Comparison of ENCODE assay signal across 16 mouse cellular contexts in genomic region chr10:127984650-127985049, GRCm38 (mm10). TPM values are rescaled to one million over a fixed set of nuclear protein-coding genes. Genes with fewer than 3 reads are reported as not detected.
DNase-seq lines count a peak whose midpoint lies in the region; ATAC-seq lines count a peak whose summit lies in the region.
"Had no signal": no experiment of that assay in that cellular context is flagged by ENCODE, and none has a peak within 500 bp of the region (broad histone marks: within the 10 kb centered on the region; RNA-seq: fewer than 3 reads in every experiment).

No protein-coding gene starts in this region.

- DNase-seq in adrenal gland, adult (ENCODE audit: inconsistent age in 2 of 2, low spot score in 1 of 2), result peak; percentile 4 to 51
- no peak for DNase-seq in adrenal gland, postnatal 4 days (ENCODE audit: low spot score in 2 of 2)
- peak; percentile 86 for DNase-seq in heart, adult 11 months
- DNase-seq in ovary, postnatal 36 days (ENCODE audit: low spot score), result peak; percentile 8
- no peak for DNase-seq in ovary, postnatal 10 days (ENCODE audit: low spot score)
- DNase-seq in lung, postnatal 4 days, result no peak
- DNase-seq in thymus, postnatal 0 days (ENCODE audit: low spot score), result no peak
- DNase-seq: cerebellum, adult 11-12 months; kidney, adult 8-10 months; right cerebral cortex, postnatal 4 days had no signal

- no peak overlapping the region for H3K4me3 ChIP-seq in heart, embryonic 11.5 days (ENCODE audit: low read depth, low read length)
- H3K4me3 ChIP-seq: heart, embryonic 15.5 days; lung, embryonic 15.5 days had no signal

- H3K9me3 ChIP-seq in heart, embryonic 11.5 days (replicated peaks; ENCODE audit: control insufficient read depth, low read length), result no peaks in the 10 kb centered on the region
- H3K9me3 ChIP-seq: heart, embryonic 15.5 days; lung, embryonic 15.5 days had no signal

- H3K36me3 ChIP-seq in heart, embryonic 11.5 days (ENCODE audit: control insufficient read depth, insufficient read depth, low read length), result no peaks in the 10 kb centered on the region
- H3K36me3 ChIP-seq: heart, embryonic 15.5 days; lung, embryonic 15.5 days had no signal

- no peak overlapping the region for H3K27ac ChIP-seq in heart, embryonic 11.5 days (ENCODE audit: low read depth, low read length)
- H3K27ac ChIP-seq: heart, embryonic 15.5 days; lung, embryonic 15.5 days had no signal

- H3K4me2 ChIP-seq in heart, embryonic 11.5 days, result no peak overlapping the region
- H3K4me2 ChIP-seq: heart, embryonic 15.5 days; lung, embryonic 15.5 days had no signal

- no peaks in the 10 kb centered on the region for H3K4me1 ChIP-seq in heart, embryonic 11.5 days (ENCODE audit: control insufficient read depth, insufficient read depth, low read length)
- H3K4me1 ChIP-seq: heart, embryonic 15.5 days; lung, embryonic 15.5 days had no signal

- H3K9ac ChIP-seq in heart, embryonic 11.5 days (ENCODE audit: low read depth, low read length), result no peak overlapping the region
- H3K9ac ChIP-seq: heart, embryonic 15.5 days; lung, embryonic 15.5 days had no signal

- no peaks in the 10 kb centered on the region for H3K27me3 ChIP-seq in heart, embryonic 11.5 days (ENCODE audit: control insufficient read depth, insufficient read depth, low read length)
- H3K27me3 ChIP-seq: CH12.LX; heart, embryonic 15.5 days; lung, embryonic 15.5 days had no signal

- ATAC-seq in heart, embryonic 11.5 days (replicated peaks; ENCODE audit: insufficient number of reproducible peaks, low FRiP score, low TSS enrichment), result no peak

- 74% methylated on average over 5 of the region's 5 CpGs for WGBS in heart, embryonic 11.5 days (ENCODE audit: insufficient replicate concordance)

RNA-seq across cellular contexts. Expression of gene Hsd17b6, which starts 22.8 kb away (rescaled TPM):
- total RNA-seq in adrenal gland, postnatal 4 days (2021), result 1 to 10 TPM in 1 of 2 experiments, under 1 TPM in 1; 0.22 to 8.9 TPM
- not detected in 2 replicates for polyA plus RNA-seq in heart, embryonic 11.5 days (2014; fragmentation: Nextera tagmentation; extraction: Ambion mirVana)
- polyA plus RNA-seq in thymus, postnatal 0 days (2015; fragmentation: Nextera tagmentation; extraction: Ambion mirVana), result 0.16 and 0.22 TPM in 2 replicates
- total RNA-seq: left cerebral cortex, postnatal 10 days; megakaryocyte, adult 5-6 weeks had no signal
- polyA plus RNA-seq: heart, embryonic 15.5 days; lung, embryonic 15.5 days had no signal

RNA-seq across cellular contexts. Expression of gene Prim1, which starts 30.3 kb away (rescaled TPM):
- 10 to 100 TPM; 22.3 to 26.6 TPM for total RNA-seq in adrenal gland, postnatal 4 days (2021)
- polyA plus RNA-seq in heart, embryonic 11.5 days (2014; fragmentation: Nextera tagmentation; extraction: Ambion mirVana), result 56.0 and 61.4 TPM in 2 replicates
- 89.6 and 98.8 TPM in 2 replicates for polyA plus RNA-seq in thymus, postnatal 0 days (2015; fragmentation: Nextera tagmentation; extraction: Ambion mirVana)

RNA-seq across cellular contexts. Expression of gene Naca, which starts 50.7 kb away (rescaled TPM):
- total RNA-seq in adrenal gland, postnatal 4 days (2021), result 100 to 1,000 TPM; 823 to 829 TPM
- polyA plus RNA-seq in heart, embryonic 11.5 days (2014; fragmentation: Nextera tagmentation; extraction: Ambion mirVana), result 678 and 713 TPM in 2 replicates
- 829 and 868 TPM in 2 replicates for polyA plus RNA-seq in thymus, postnatal 0 days (2015; fragmentation: Nextera tagmentation; extraction: Ambion mirVana)

Comparison
In these comparisons a context has a peak if more than half of its experiments do, and no peak if none do; other contexts are left out.
1. DNase-seq: peak in adrenal gland, adult (2 of 2), heart, adult 11 months (single experiment) and ovary, postnatal 36 days (single experiment); none in adrenal gland, postnatal 4 days (0 of 2), ovary, postnatal 10 days (single experiment), lung, postnatal 4 days (0 of 2) and thymus, postnatal 0 days (single experiment).